In the genomic region with DNA sequence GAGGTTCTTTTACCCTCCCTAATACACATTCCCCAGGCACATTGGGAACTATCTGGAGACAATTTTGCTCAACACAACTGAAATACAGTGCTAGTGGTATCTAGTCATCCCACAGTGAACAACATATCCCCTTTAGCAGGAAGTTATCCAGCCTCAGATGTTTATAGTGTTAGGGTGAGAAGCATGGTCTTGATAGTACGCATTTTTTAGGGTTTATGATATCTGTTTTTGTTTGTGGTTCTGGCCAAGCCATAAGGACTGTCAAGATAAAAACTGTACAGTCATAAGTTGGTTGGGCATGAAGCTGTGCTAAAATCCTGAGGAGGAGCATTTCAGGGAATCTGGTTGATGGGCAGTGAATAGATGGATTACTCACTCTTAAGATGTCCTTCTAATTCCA, we compare ENCODE assay signal across 13 mouse cellular contexts.
"Had no signal": no experiment of that assay in that cellular context is flagged by ENCODE, and none has a peak within 500 bp of the region (broad histone marks: within the 10 kb centered on the region; RNA-seq: fewer than 3 reads in every experiment).

No protein-coding gene starts in this region.

- H3K4me3 ChIP-seq: left cerebral cortex, adult 2 months; limb, embryonic 10.5 days; midbrain, embryonic 10.5 days; myocyte; neural tube, embryonic 15.5 days had no signal

- H3K4me1 ChIP-seq: limb, embryonic 10.5 days; midbrain, embryonic 10.5 days; neural tube, embryonic 15.5 days had no signal

- H3K36me3 ChIP-seq: limb, embryonic 10.5 days; midbrain, embryonic 10.5 days; neural tube, embryonic 15.5 days had no signal

- H3K9ac ChIP-seq: neural tube, embryonic 15.5 days had no signal

- H3K4me2 ChIP-seq: neural tube, embryonic 15.5 days had no signal

- H3K27ac ChIP-seq: kidney, postnatal 0 days; left cerebral cortex, adult 2 months; limb, embryonic 10.5 days; midbrain, embryonic 10.5 days; neural tube, embryonic 15.5 days had no signal

- DNase-seq: kidney, adult 11 months; kidney, adult 9 months; lung, adult 18-20 months; midbrain, embryonic 14.5 days; spleen, adult 18-20 months; thymus, adult 18-20 months; thymus, postnatal 25 days had no signal

- H3K9me3 ChIP-seq: limb, embryonic 10.5 days; midbrain, embryonic 10.5 days; neural tube, embryonic 15.5 days had no signal
